Mouse (Mus musculus): ENCODE results near the gene Ptch1.

Ptch1 gene

GRCm38 (mm10) chr13:63573256-63573835 is at the start of gene Ptch1:
Ptch1 (minus strand) TSS chr13:63573598.
- DNase-seq (ENCODE audit: low read depth, low spot score), result no peak

- no peak for DNase-seq (ENCODE audit: low read depth, low spot score)
These were observed 47.9 kb upstream of the Ptch1 start for GRCm38 (mm10) chr13:63621301-63621700.

GRCm38 (mm10) chr13:63613201-63613600 is 39.8 kb upstream of the Ptch1 start:
- DNase-seq (ENCODE audit: low read depth, low spot score), result no peak

GRCm38 (mm10) chr13:63609734-63610133 is 36.3 kb upstream of the Ptch1 start:
- DNase-seq (ENCODE audit: low read depth, low spot score), result no peak

GRCm38 (mm10) chr13:63597593-63597992 is 24.2 kb upstream of the Ptch1 start:
- DNase-seq (ENCODE audit: low read depth, low spot score), result no peak

- DNase-seq (ENCODE audit: low read depth, low spot score), result no peak
These were observed 22.5 kb upstream of the Ptch1 start for GRCm38 (mm10) chr13:63595869-63596268.

- no peak for DNase-seq (ENCODE audit: low read depth, low spot score)
These were observed 20.2 kb upstream of the Ptch1 start for GRCm38 (mm10) chr13:63593469-63594050.

- no peak for DNase-seq (ENCODE audit: low read depth, low spot score)
These were observed 19.4 kb upstream of the Ptch1 start for GRCm38 (mm10) chr13:63592755-63593154.

GRCm38 (mm10) chr13:63574601-63575000 is 1.2 kb upstream of the Ptch1 start:
- DNase-seq (ENCODE audit: low read depth, low spot score), result no peak

- no peak for DNase-seq (ENCODE audit: low read depth, low spot score)
These were observed 744 bp downstream of the Ptch1 start for GRCm38 (mm10) chr13:63572453-63573255.

- DNase-seq (ENCODE audit: low read depth, low spot score), result no peak
These were observed 1.3 kb downstream of the Ptch1 start for GRCm38 (mm10) chr13:63572111-63572452.

GRCm38 (mm10) chr13:63570456-63570855 is 2.9 kb downstream of the Ptch1 start:
- DNase-seq (ENCODE audit: low read depth, low spot score), result no peak

GRCm38 (mm10) chr13:63569396-63569756 is 4.0 kb downstream of the Ptch1 start:
- DNase-seq (ENCODE audit: low read depth, low spot score), result no peak

- no peak for DNase-seq (ENCODE audit: low read depth, low spot score)
These were observed 4.5 kb downstream of the Ptch1 start for GRCm38 (mm10) chr13:63568741-63569395.

GRCm38 (mm10) chr13:63568306-63568705 is 5.1 kb downstream of the Ptch1 start:
- no peak for DNase-seq (ENCODE audit: low read depth, low spot score)

GRCm38 (mm10) chr13:63567677-63568293 is 5.6 kb downstream of the Ptch1 start:
- DNase-seq (ENCODE audit: low read depth, low spot score), result peak; percentile 82

GRCm38 (mm10) chr13:63566018-63567015 is 7.1 kb downstream of the Ptch1 start:
- peak; percentile 78 for DNase-seq (ENCODE audit: low read depth, low spot score)

GRCm38 (mm10) chr13:63565320-63566017 is 7.9 kb downstream of the Ptch1 start:
- DNase-seq (ENCODE audit: low read depth, low spot score), result no peak

- DNase-seq (ENCODE audit: low read depth, low spot score), result peak; percentile 63
These were observed 8.6 kb downstream of the Ptch1 start for GRCm38 (mm10) chr13:63564626-63565319.
